Mouse (Mus musculus) spleen, postnatal 10 days (tissue): ENCODE data around the gene Fxr2.
A peak's percentile ranks its signal among the peaks of the same experiment; 100 is the strongest.

Experiments used
- DNase-seq, 2 experiments: peaks; one replicate each; pipeline ENCODE4 v3.0.0; 2021 to 2022; ENCODE audit warnings: low spot score in 2 of 2

The Fxr2 gene

DNA sequence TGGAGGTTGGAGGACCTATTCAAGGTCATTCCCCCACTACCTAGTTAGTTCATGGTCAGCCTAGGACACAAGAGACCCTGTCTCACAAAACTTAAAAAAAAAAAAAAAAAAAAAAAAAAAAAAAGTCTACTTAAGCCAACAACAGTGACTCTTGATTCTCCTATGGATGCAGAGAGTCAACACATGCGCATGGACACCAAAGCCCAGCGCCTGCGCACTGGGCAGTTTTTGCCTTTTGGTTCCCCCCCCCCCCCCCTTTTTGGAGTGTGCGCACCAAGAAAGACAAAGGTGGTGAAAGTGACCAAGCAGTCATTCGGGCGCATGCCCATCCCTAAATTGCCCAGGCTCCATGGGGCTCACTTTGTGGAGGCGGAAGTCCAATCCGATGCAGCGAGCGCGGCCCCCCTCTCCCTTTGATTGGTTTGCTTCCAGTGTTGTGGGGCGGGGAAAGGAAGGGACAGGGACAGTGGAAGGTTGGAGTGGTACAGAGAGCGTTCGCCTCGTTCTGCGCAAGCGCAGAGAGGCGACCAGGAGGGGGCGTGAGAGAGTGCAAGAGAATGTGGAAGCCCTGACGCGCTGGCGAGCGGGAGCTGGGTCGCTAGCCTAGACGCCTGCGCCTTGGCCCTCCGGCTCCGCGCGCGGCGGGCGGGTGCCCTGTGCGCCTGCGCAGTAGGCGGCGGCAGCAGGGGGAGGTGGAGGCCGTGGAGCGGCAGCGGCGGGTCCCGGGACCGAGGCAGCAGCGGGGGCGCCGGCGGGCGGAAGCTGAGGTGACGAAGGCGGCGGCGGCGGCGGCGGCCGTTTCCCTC lies at the start of gene Fxr2:
TSS of gene Fxr2 (plus strand) at position 707 of the 806 bp plus-strand sequence.
- DNase-seq: peak; percentile 100

DNA sequence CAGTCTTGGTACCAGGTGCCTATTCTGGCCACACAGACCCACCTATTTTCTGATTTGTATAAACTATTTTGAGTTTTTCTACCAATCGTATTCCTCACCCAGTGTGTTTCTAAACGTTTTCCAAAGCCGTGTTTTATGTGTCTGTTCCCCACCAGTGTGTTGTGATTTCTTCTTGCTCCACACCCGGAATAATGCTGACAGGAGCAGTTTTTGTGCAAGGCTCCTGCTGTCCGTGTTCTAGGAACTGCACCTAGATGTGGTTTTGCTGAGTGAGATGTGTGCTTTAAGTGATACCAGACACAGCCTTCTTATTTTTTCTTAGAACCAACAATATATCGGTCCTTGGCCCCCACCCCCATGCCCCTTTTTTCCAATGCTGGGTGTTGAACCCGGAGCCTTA lies 48.8 kb upstream of the Fxr2 start:
- no peak for DNase-seq

DNA sequence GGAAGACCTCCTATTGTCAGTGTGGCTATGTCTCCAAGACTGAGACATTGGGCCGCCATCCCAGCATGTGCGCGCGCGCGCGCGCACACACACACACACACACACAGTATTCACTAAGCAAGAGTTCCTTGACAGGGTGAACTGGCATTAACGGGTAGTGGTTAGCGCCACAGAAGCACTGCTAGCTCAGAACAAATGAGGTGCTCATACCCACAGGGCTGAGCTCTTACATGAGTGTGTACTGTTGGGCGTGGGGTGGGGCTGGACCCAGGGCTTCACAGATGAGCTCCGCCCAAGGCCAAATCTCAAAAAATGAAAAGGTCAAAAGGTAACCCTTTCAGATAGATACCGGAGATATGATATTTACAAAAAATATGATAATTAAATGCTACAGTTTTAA lies 47.9 kb upstream of the Fxr2 start:
- no peak for DNase-seq

DNA sequence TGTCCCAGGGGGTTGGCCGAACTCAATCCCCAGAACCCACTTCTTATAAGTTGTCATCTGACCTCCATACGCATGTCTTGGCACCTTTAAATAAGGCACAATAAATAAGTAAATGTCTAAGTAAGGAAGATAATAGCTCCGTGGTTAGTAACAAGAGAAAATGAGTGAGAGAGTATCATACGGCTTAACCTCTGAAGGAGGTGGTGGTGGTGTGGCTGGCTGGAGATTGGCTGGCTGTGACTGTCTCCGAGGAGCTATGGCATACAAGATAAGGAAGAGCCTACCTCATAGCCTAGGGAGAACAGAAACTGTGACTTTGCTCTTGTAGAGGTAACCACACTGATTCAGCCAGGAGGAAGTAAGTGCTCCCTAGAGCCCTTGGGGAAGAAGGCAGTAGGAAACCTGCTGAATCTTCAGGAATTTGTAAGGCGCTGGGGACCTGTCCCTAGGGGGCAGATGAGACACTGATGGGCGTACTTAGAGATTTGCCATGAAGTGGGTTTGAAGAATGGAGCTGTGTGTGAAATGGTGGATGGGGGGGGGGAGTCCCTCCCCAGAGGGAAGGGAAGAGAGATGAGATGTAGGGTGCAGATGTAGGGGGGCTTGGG lies 47.0 kb upstream of the Fxr2 start:
- DNase-seq: peak in 1 of 2 experiments; percentile 71

DNA sequence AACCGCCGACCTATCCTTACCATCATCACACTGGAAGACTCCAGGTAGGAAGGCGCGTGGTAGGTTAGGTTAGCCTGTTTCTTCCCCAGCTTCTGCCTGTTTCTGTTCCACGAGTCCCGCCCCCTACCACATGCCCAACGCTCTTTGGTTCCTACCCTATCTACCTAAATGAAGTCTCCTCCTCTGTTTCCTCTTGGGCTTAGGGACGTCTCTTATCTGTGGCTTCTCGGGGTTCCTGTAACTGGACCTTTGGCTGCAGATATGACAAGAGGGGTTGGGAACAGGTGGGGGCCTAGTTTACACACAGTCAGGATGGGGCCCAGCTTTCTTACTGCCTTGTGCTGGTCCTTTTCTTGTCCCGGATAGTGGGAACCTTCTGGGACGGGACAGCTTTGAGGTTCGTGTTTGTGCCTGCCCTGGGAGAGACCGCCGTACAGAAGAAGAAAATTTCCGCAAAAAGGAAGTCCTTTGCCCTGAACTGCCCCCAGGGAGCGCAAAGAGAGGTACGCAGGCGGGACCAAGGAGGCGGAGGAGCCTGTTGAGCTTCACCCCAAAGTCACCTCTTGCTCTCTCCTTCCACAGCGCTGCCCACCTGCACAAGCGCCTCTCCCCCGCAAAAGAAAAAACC lies 43.5 kb upstream of the Fxr2 start:
- DNase-seq: no peak

DNA sequence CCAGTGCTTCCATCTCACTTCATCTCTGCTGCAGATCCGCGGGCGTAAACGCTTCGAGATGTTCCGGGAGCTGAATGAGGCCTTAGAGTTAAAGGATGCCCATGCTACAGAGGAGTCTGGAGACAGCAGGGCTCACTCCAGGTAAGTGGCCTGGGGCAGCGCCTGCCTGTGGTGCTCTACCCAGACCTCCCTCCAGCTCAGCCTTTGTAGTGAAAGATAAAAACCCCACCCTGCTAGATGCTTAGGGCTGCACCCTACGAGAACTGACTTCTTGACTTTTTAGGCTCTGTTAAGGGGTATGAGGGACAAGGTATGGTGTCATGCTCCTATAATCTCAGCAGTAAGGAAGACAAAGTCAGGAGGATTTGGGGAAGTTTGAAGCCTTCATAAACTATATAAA lies 42.2 kb upstream of the Fxr2 start:
- DNase-seq: no peak

DNA sequence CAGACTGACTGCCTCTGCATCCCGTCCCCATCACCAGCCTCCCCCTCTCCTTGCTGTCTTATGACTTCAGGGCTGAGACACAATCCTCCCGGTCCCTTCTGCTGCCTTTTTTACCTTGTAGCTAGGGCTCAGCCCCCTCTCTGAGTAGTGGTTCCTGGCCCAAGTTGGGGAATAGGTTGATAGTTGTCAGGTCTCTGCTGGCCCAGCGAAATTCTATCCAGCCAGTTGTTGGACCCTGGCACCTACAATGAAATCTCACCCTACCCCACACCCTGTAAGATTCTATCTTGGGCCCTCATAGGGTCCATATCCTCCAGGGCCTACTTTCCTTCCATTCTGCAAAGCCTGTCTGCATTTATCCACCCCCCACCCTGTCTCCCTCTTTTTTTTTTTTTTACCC lies 41.4 kb upstream of the Fxr2 start:
- no peak for DNase-seq

DNA sequence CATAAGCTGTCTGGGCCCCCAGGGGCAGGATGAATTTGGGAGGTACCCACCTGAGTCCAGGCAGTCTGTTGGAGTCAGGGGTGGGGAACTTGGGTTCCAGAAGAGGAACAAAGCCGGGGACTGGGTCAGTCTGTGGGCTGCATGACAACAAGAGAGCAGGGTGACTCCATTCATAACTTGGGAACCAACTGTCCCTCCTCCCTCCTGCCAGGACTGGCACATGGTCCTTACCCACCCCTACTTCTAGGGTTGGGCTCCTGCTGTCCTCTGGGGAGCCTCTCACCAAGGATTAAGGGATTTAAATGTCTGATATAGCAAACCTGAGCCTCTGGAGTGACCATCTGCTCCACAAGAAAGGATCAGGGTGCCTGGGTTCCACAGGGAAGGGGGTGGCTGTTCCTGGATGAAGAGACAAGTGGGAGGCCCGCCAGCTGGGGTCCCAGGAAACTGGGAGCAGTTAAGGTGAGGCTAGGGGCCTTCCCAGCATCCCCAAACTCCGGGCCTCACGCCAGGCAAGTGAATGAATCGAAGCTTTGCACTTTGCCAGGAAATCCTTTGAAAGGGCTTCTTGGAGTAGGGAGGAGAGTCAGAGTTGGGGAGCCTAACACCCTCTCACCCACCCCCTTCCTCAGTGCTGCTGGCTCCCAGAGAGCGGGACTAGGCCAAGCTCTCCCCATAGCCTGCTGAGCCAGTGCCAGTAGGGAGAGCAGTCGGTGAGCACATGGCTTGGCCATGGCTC lies 40.7 kb upstream of the Fxr2 start:
- DNase-seq: no peak

DNA sequence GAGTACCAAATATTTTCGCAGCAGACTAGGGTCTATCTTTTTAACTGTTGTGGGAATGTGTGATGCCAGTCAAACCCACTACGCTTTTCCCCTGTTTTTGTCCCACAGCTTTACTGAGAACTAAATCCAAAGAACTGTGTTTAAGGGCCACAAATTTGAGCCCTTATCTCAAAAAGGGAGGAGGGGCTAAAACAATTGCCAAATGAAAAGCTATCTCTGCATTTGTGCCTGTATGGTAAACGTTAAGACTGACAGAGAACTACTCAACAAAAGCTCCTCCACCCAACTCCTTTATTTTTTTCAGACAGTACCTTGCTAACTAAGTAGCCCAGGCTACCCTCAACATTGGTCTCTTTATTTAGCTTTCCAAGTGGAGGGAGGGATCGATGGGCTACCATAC lies 40.0 kb upstream of the Fxr2 start:
- DNase-seq: no peak

DNA sequence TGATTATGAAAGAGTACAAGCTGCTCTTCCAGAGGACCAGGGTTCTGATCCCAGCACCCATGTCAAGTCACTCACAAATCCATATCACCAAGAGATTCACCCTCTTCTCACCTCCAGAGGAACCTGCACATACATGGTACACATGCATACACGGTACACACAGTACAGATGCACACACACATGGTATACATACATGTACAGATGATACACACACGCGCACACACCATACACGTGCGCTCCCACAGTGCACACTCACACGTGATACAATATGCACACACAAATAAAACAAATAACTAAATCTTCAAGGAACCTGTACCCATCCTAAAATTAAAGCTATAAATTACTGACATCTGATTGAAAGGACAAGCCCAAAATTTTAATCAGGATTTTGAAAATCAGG lies 37.9 kb upstream of the Fxr2 start:
- no peak for DNase-seq

DNA sequence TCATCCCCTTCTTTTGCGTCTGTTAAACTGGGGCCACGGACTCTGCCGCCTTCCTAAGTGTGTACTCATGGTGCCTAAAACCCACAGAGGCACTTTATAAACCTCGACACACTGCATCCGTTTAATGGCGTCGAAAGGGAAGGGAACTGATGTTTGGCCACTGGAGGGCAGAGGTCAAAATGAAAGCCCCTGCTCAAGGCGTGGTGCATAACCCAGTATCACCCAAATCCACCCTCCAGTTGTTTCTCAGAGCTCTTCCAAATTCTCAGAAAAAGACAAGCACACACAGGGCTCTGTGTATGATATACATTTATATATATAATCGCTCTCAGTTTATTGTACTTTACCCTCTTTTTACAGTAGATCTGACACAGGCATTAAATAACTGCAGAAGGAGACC lies 33.4 kb upstream of the Fxr2 start:
- no peak for DNase-seq

DNA sequence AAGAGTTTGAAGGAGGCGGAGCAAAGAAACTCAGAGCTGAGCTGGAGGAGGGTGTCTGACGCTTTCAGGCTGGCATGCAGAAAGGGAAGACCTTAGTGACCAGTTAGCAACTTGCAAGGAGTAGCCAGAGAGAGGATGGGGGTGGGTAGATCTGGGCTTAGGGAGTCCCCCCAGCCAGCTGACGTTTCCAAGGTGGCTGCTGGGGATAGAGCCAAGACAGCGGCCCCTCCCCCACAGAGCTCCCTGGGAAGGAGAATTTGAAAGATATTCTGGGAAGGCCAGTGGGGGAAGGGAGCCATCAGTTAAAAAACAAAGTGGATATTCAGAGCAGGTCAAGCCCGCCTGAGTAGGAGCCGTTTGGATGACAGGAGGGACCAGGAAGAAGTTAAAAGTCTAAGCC lies 32.7 kb upstream of the Fxr2 start:
- no peak for DNase-seq

DNA sequence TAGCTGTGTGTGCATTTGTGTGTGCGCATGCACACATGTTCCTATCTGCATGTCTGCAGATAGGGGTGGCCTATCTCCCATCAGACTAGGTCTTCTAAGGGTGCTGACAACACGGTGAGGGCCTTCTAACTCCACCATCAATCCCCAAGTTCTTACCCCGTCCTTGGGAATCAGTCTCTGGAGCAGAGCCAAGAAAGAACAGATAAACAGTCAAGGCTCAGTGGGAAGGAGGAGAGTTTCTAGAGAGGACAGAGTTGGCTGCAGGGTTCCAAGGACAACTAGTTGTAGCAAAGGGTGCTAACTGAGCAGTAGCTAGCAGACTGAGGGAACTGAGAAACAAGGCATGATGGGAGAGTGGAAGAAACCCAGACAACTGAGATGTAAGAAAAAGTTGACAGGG lies 31.0 kb upstream of the Fxr2 start:
- DNase-seq: peak in 1 of 2 experiments; percentile 7

DNA sequence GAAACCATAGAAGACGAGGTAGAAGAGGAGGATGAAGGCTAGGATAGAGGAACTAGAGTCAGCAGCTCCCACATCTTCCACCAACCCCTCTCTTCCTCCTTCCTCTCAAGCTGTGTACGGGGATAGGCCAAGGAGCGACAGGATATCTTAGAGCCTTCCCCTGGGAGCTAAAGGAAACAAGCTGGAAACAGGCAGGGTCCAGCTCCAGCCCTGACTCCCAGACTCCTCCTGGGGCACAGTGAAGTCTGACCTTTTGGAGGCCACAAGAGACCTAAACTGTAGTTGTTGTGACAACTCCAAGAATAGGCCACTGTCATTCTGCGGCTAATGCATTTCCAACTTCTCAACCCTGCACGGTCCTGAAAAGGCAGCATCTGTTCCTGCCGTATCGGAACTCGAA lies 29.3 kb upstream of the Fxr2 start:
- DNase-seq: no peak

DNA sequence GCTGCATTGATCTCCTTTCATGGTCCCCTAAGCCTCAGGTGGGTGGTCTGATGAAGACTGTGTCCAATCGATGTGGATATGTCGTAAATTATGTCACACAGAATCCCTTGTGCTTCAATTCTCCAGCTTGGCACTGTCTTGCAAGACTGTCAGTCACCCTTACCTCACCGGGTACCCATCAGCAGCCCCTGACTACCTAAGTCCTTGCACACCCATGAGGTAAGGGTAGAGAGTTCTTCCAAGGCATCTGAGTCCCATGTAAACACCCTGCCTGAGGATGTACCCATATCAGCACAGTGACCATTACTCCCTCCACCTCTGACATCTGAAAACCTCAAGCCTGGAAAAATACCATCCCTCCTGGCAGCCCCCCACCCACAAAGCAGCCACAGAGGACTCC lies 28.4 kb upstream of the Fxr2 start:
- DNase-seq: no peak

DNA sequence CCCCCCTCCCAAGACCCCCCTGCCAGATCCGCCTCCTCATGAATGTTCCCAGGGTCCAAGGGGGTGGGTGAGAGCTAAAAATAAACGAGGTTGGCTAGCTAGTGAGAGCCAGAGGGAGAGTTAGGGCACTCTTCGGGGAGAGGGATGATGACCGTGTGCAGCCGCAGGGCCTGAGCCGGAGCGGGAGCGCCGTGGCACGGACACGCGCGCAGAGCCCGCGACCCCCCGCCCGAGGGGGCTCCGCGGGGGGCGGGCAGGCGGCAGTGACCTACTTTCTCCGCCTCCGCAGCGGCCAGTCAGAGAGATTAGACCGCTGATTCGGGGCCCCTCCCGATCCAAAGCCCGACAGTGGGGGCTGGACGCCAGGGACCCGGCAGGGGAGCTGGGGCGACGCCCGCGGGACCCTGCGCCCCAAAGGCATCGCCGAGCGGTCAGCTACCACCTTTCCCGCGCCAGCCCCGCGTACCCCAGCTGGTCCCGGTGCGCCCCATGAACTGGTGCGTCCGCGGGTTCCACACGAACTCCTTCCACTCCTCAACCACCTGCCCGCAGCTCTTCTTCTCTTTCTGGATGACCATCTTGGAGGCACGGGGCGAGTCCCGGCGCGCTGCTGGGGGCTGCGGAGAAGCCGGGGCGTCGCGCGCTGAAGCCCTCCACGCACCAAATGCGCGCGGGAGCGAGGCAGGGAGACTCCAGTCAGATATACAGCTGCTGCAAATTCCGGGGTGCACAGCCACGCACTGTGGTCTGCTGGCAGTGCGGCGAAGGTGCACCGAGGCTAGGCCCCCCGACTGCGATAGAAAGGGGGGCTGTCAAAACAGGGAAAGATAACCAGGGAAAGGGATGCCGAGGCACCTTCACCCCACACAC lies 27.8 kb upstream of the Fxr2 start:
- DNase-seq: peak in 1 of 2 experiments; percentile 51

DNA sequence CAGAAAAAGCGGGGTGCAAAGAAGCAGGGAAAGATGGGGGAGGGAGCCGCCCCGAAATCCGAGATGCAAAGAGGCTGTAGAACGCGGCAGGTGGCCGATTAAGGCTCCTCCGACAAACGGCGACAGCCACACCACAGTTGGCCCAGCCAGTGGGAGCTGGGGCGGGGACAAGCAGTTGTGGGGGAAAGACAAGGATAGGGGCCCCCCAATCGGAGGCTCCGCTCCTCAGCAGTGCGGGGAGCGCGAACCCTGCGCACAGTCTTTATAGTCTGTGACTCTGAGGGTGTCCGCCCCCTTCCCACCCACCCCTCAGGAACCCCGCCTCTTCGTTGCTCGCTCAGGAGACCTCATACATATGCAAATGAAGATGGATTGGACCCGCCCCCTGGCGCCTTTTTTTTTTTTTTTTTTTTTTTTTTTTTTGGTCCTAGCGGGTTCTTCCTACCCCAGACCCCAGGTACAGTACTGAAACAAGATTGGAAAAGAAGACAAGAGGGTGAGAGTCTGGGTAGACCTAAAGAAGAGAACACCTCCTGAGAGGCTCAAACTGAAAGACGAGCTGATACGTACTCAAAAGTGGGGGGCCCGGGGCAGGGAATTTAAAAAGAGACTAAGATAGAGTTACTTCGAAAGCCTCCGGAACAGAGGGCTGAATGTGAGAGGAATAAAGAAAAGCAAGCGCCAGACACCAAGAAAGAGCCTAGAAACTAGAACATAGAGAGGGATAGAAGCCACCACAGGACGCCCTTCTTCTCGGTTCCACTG lies 26.9 kb upstream of the Fxr2 start, which contains the start of gene Atp1b2:
TSS of gene Atp1b2 (minus strand) at position 217 of the 765 bp plus-strand sequence.
- DNase-seq: peak; percentile 81 to 84

DNA sequence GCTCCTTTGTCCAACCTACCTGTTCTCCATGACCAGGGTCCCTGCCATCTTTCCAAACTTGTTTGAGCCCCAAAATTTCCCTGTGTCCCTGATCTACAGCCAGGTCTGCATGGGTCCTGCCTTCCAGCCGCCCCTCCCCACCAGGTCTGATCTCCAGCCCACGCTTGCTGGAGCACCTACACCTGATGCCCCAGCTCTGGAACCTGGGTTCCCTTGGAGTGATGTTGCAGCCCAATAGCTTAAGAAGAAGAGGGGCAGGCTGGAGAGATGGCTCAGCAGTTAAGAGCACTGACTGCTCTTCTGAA lies 26.3 kb upstream of the Fxr2 start:
- DNase-seq: no peak

DNA sequence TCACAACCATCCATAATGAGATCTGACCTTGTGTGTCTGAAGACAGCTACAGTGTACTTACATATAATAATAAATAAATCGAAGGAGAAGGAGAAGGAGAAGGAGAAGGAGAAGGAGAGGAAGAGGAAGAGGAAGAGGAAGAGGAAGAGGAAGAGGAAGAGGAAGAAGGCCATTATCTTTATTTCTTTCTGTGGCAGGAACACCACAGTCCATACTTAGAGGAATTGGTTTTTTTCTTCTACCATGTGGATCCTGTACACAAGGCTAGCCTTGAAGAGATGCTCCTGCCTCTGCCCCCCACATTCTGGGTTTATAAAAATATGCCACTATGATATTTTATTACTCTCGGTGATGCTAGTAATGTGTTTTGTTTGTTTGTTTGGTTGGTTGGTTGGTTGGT lies 26.0 kb upstream of the Fxr2 start:
- DNase-seq: no peak

DNA sequence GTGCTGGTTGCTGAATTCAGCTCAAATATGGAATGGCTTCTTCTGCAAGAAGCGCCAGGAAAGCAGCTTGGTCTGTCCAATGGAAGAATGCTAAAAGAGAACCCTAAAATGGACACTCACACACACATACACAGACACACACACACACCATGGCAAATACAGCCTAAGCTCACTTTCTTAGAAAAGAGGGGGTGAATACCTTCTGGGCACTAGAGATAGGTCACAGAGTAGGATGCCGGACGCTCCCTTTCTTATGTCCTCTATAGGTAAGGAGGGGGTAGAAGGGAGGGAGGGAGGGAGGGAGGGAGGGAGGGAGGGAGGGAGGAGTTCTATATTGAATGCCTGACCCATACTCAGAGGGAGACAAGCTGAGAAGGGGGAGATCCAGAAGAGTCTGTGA lies 24.3 kb upstream of the Fxr2 start:
- DNase-seq: no peak

DNA sequence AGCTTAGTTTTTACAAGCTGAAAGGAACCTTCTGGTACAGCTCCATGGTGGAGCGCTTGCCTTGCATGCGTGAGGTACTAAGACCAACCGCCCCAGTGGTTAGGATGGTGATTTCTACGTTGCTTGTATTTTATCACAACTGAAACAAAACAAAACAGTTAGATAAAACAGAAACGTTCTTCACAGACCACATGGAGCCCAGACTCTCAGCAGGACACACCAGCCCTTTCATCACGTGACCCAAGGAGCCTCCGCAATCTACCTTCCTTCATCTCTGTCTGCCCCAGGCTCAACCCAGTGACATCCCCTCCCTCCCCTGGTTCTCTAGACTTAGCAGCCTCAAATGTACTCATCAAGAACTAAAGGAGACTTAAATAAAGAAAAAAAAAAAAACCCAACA lies 23.4 kb upstream of the Fxr2 start:
- no peak for DNase-seq
